Mouse (Mus musculus) neural tube, embryonic 15.5 days (tissue): Measurements from ENCODE around the gene Tmem165. TPM values are rescaled to one million over a fixed set of nuclear protein-coding genes. Genes with fewer than 3 reads are reported as not detected.

Experiments
- polyA plus RNA-seq: library from polyadenylated mRNA; unstranded; fragments of >200 nt; fragmentation: Nextera tagmentation; extraction: Ambion mirVana; gene quantifications from 2 replicates; pipeline ENCODE4 v1.2.1, GENCODE M21; 2015

The Tmem165 gene
- polyA plus RNA-seq, 1 experiment from 2014 or later, result 47.1 TPM

Other genes starting within 250 kb of the Tmem165 start
- 20.0 and 22.6 TPM in 2 replicates for gene Kdr, start 205.4 kb upstream of the Tmem165 start, polyA plus RNA-seq
- 20.2 and 24.4 TPM in 2 replicates for gene Srd5a3, start 43.6 kb upstream of the Tmem165 start, polyA plus RNA-seq
- gene Clock, start 120.9 kb downstream of the Tmem165 start, polyA plus RNA-seq, result 15.0 and 15.2 TPM in 2 replicates
- gene Pdcl2, start 147.3 kb downstream of the Tmem165 start, polyA plus RNA-seq, result not detected in 2 replicates
- 2.6 and 2.7 TPM in 2 replicates for gene Nmu, start 179.9 kb downstream of the Tmem165 start, polyA plus RNA-seq